Comparison of ENCODE assay signal across 8 mouse cellular contexts in genomic region chr5:105415198-105415791, GRCm38 (mm10). TPM values are rescaled to one million over a fixed set of nuclear protein-coding genes. Genes with fewer than 3 reads are reported as not detected.
A peak's percentile ranks its signal among the peaks of the same experiment; 100 is the strongest.
DNase-seq lines count a peak whose midpoint lies in the region; ATAC-seq and TF ChIP-seq lines count a peak whose summit lies in the region.

Lrrc8b (plus strand) TSS chr5:105415775.

- peak within 1 kb of the TSS; percentile 89 for H3K4me2 ChIP-seq in forebrain, embryonic 16.5 days (ENCODE audit: low read length)
- H3K4me2 ChIP-seq in neural tube, embryonic 14.5 days (ENCODE audit: low read depth, low read length): peak within 1 kb of the TSS; percentile 89

- H3K9me3 ChIP-seq in ES-E14 (ENCODE audit: control insufficient read depth, insufficient read depth, low read depth, low read length): 0 out of 2 replicates have a peak, but pooled peaks cover 3% of the 10 kb centered on the region
- peaks cover 9% of the 10 kb centered on the region for H3K9me3 ChIP-seq in forebrain, embryonic 16.5 days (ENCODE audit: control insufficient read depth, low read length)
- no peaks in the 10 kb centered on the region for H3K9me3 ChIP-seq in neural tube, embryonic 14.5 days (ENCODE audit: control insufficient read depth, low read length)

- no peaks in the 10 kb centered on the region for H3K27me3 ChIP-seq in forebrain, embryonic 16.5 days (replicated peaks; ENCODE audit: control insufficient read depth, insufficient read depth, low read length)
- no peaks in the 10 kb centered on the region for H3K27me3 ChIP-seq in neural tube, embryonic 14.5 days (ENCODE audit: control insufficient read depth, insufficient read depth, low read length)

- peak; percentile 97 for ATAC-seq in forebrain, embryonic 16.5 days
- peak; percentile 95 for ATAC-seq in neural tube, embryonic 14.5 days (ENCODE audit: low read depth)

- in situ Hi-C loops in ES-E14 (cut with MboI; ENCODE audit: low sequenced_read_pairs in 2 of 2, unreplicated experiment in 2 of 2): no loop called here

- WGBS in forebrain, embryonic 16.5 days: under 1% methylated on average over 63 of the region's 63 CpGs
- under 1% methylated on average over 47 of the region's 63 CpGs for WGBS in neural tube, embryonic 14.5 days

- peak within 1 kb of the TSS; percentile 94 for H3K9ac ChIP-seq in ES-E14 (ENCODE audit: insufficient read depth, low read depth, low read length, poor library complexity, severe bottlenecking)
- peak within 1 kb of the TSS; percentile 91 for H3K9ac ChIP-seq in forebrain, embryonic 16.5 days (replicated peaks; ENCODE audit: low read depth, low read length)
- peak within 1 kb of the TSS; percentile 99 for H3K9ac ChIP-seq in neural tube, embryonic 14.5 days (replicated peaks; ENCODE audit: low read depth, low read length)

- peak; percentile 40 for DNase-seq in ES-E14 (ENCODE audit: low read depth, low spot score)
- peak; percentile 84 to 90 for DNase-seq in cerebellum, adult 18-20 months
- peak; percentile 79 for DNase-seq in heart, postnatal 25 days (ENCODE audit: low spot score)
- DNase-seq in layer of hippocampus, adult 18-20 months (ENCODE audit: low spot score in 2 of 2): peak; percentile 82 to 88
- peak; percentile 88 to 92 for DNase-seq in lung, adult 18-20 months
- peak; percentile 87 for DNase-seq in testis, postnatal 10 days (ENCODE audit: low spot score)

- H3K27ac ChIP-seq in ES-E14 (ENCODE audit: insufficient read depth, low read depth, low read length, poor library complexity, severe bottlenecking): no peak within 1 kb of the TSS
- H3K27ac ChIP-seq in forebrain, embryonic 16.5 days (ENCODE audit: low read length): peak within 1 kb of the TSS; percentile 89
- peak within 1 kb of the TSS; percentile 85 for H3K27ac ChIP-seq in neural tube, embryonic 14.5 days (ENCODE audit: low read depth, low read length)

- intact Hi-C loops in heart, postnatal 25 days (cut with DNase I): no loop called here

- H3K4me3 ChIP-seq in ES-E14 (ENCODE audit: insufficient read depth in 1 of 2, low read depth in 1 of 2, low read length in 2 of 2, poor library complexity in 1 of 2, severe bottlenecking in 1 of 2): peak within 1 kb of the TSS; percentile 92 to 93
- H3K4me3 ChIP-seq in forebrain, embryonic 16.5 days (replicated peaks; ENCODE audit: low read length): peak within 1 kb of the TSS; percentile 67
- peak within 1 kb of the TSS; percentile 82 for H3K4me3 ChIP-seq in neural tube, embryonic 14.5 days (ENCODE audit: low read depth, low read length)

- H3K36me3 ChIP-seq in ES-E14 (ENCODE audit: control insufficient read depth, insufficient read depth, low read length, poor library complexity, severe bottlenecking): no peaks in the 10 kb centered on the region
- peaks cover 6% of the 10 kb centered on the region for H3K36me3 ChIP-seq in forebrain, embryonic 16.5 days (ENCODE audit: control insufficient read depth, insufficient read depth)
- H3K36me3 ChIP-seq in neural tube, embryonic 14.5 days (ENCODE audit: control insufficient read depth, insufficient read depth, low read length): no peaks in the 10 kb centered on the region

- H3K4me1 ChIP-seq in ES-E14 (ENCODE audit: control insufficient read depth in 2 of 2, insufficient read depth in 2 of 2, low read length in 2 of 2, poor library complexity in 1 of 2): peaks cover 0 to 2% of the 10 kb centered on the region in 2 experiments; a peak in 1 of 4 replicates
- H3K4me1 ChIP-seq in forebrain, embryonic 16.5 days (replicated peaks; ENCODE audit: control insufficient read depth, insufficient read depth, low read length): peaks cover 12% of the 10 kb centered on the region
- peaks cover 3% of the 10 kb centered on the region; the same call in 1 of the 2 replicates for H3K4me1 ChIP-seq in neural tube, embryonic 14.5 days (ENCODE audit: control insufficient read depth, insufficient read depth, low read length)

TF ChIP-seq in ES-E14, 5 proteins besides CTCF, POLR2A, EP300 and RAD21:
- TF ChIP-seq ZNF384 (IDR thresholded peaks at IDR 0.05; ENCODE audit: low read depth, low read length) (no peak), ZC3H11A (IDR thresholded peaks at IDR 0.05; ENCODE audit: borderline replicate concordance, low read depth, low read length) (no peak), HCFC1 (IDR thresholded peaks at IDR 0.05; ENCODE audit: borderline replicate concordance, insufficient read depth, low read length) (no peak), MAFK (IDR thresholded peaks at IDR 0.05; ENCODE audit: insufficient read depth, low read depth, low read length) (no peak), CHD2 (IDR thresholded peaks at IDR 0.05; ENCODE audit: low read depth, low read length) (no peak)

RNA-seq across cellular contexts. Expression of gene Lrrc8b, which starts in this region (rescaled TPM):
- total RNA-seq in ES-E14 (2012; rRNA removed): 3.4 and 4.1 TPM in 2 replicates
- polyA plus RNA-seq in forebrain, embryonic 16.5 days (2015; fragmentation: Nextera tagmentation; extraction: Ambion mirVana): 17.6 and 18.8 TPM in 2 replicates
- 1 to 10 TPM; 4.2 to 5.3 TPM for total RNA-seq in heart, postnatal 25 days (2021)
- 10 to 100 TPM; 56.7 to 57.8 TPM for total RNA-seq in layer of hippocampus, adult 18-20 months (2021)
- 22.9 and 25.4 TPM in 2 replicates for polyA plus RNA-seq in neural tube, embryonic 14.5 days (2014; fragmentation: Nextera tagmentation; extraction: Ambion mirVana)

Comparison
In these comparisons a context has a peak if more than half of its experiments do, and no peak if none do; other contexts are left out.
1. RNA of gene Lrrc8b (total RNA-seq): 56.7 to 57.8 TPM in layer of hippocampus, adult 18-20 months; 4.2 to 5.3 TPM in heart, postnatal 25 days and 3.4 to 4.1 TPM in ES-E14; every median in the first group is over 4 times any median in the second.
2. DNase-seq: peak in every context shown above with its lines; median percentile 90 in lung, adult 18-20 months; 87 in cerebellum, adult 18-20 months; 87 in testis, postnatal 10 days; 85 in layer of hippocampus, adult 18-20 months; 79 in heart, postnatal 25 days; 40 in ES-E14.
3. Peak in every context shown above with its lines, with median percentiles within 50 percentile points of each other: H3K4me3 ChIP-seq and H3K9ac ChIP-seq.